In the genomic region with DNA sequence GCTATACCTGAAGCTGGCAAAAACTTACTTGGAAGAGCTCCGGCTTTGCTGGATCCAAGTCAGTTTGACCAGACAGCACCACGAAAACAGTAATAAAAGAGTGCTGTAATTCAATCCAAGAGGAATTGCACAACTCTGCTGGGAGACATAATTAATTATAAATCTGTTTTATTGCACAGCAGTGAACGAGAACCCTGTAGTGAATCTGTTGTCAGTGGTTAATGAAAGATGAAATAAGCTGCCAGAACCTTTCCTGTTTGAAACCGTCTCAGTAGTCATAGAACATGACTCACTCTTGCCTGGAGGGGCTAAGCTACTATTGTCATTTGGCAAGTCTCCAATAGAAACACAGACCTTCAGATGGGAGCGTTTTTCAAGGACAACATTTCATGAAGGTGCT, we compare ENCODE assay signal across 8 mouse cellular contexts. TPM values are rescaled to one million over a fixed set of nuclear protein-coding genes. Genes with fewer than 3 reads are reported as not detected.
A peak's percentile ranks its signal among the peaks of the same experiment; 100 is the strongest.
DNase-seq lines count a peak whose midpoint lies in the region; ATAC-seq and TF ChIP-seq lines count a peak whose summit lies in the region.

No protein-coding gene starts in this region.

- H3K9ac ChIP-seq in lung, embryonic 15.5 days = peak overlapping the region; percentile 89; the same call in 1 of the 2 replicates
- H3K9ac ChIP-seq in heart, postnatal 0 days (replicated peaks; ENCODE audit: low read depth, low read length) = peak overlapping the region; percentile 87

- H3K9me3 ChIP-seq in lung, embryonic 15.5 days = no peaks in the 10 kb centered on the region
- no peaks in the 10 kb centered on the region for H3K9me3 ChIP-seq in heart, postnatal 0 days (replicated peaks; ENCODE audit: control insufficient read depth, low read length)

- ATAC-seq in lung, embryonic 15.5 days (ENCODE audit: borderline replicate concordance, extremely low read depth, low FRiP score, low TSS enrichment) = 0 out of 2 replicates have a peak, but pooled peaks have one; percentile 4
- ATAC-seq in heart, postnatal 0 days (ENCODE audit: insufficient read depth, low read depth) = no peak
- ATAC-seq in megakaryocyte progenitor cell, adult 5-6 weeks (replicated peaks; ENCODE audit: poor library complexity) = peak; percentile 27

- no peaks in the 10 kb centered on the region for H3K36me3 ChIP-seq in lung, embryonic 15.5 days
- no peaks in the 10 kb centered on the region for H3K36me3 ChIP-seq in heart, postnatal 0 days (replicated peaks; ENCODE audit: control insufficient read depth, insufficient read depth, low read length)

- TF ChIP-seq CTCF in heart, postnatal 0 days (IDR thresholded peaks at IDR 0.05; ENCODE audit: low read depth) = no peak

- H3K4me2 ChIP-seq in lung, embryonic 15.5 days = peak overlapping the region; percentile 85
- peak overlapping the region; percentile 75 for H3K4me2 ChIP-seq in heart, postnatal 0 days (ENCODE audit: low read depth, low read length)

- peak overlapping the region; percentile 98 for H3K27ac ChIP-seq in lung, embryonic 15.5 days
- peak overlapping the region; percentile 99 for H3K27ac ChIP-seq in heart, postnatal 0 days (ENCODE audit: low read depth)

- no peak for DNase-seq in lung, postnatal 4 days
- DNase-seq in brain, adult 2 months (ENCODE audit: low read depth, low spot score) = peak; percentile 30
- peak; percentile 71 for DNase-seq in heart, postnatal 0 days (ENCODE audit: low spot score)
- no peak for DNase-seq in yolk sac, embryonic 10.5 days (ENCODE audit: low spot score)
- no peak for DNase-seq in layer of hippocampus, adult 9-11 months
- no peak for DNase-seq in left cerebral cortex, postnatal 10 days (ENCODE audit: extremely low spot score in 1 of 2, low spot score in 2 of 2)

- H3K4me3 ChIP-seq in lung, embryonic 15.5 days = peak overlapping the region; percentile 84
- H3K4me3 ChIP-seq in heart, postnatal 0 days (ENCODE audit: low read depth, low read length) = peak overlapping the region; percentile 90

- peaks cover 14% of the 10 kb centered on the region for H3K4me1 ChIP-seq in lung, embryonic 15.5 days
- peaks cover 8% of the 10 kb centered on the region for H3K4me1 ChIP-seq in heart, postnatal 0 days (ENCODE audit: control insufficient read depth, insufficient read depth)

- no peak for TF ChIP-seq EP300 in heart, postnatal 0 days (IDR thresholded peaks at IDR 0.05; ENCODE audit: low read depth)

- whole genome bisulfite sequencing in lung, embryonic 15.5 days = 24% methylated on average over 5 of the region's 5 CpGs
- 30% methylated on average over 5 of the region's 5 CpGs for WGBS in heart, postnatal 0 days

- intact Hi-C loops in left cerebral cortex, postnatal 10 days (cut with DNase I) = no loop called here

- H3K27me3 ChIP-seq in lung, embryonic 15.5 days = no peaks in the 10 kb centered on the region
- no peaks in the 10 kb centered on the region for H3K27me3 ChIP-seq in heart, postnatal 0 days (ENCODE audit: control insufficient read depth, insufficient read depth, low read length)

RNA-seq across cellular contexts. Expression of a gene that starts 0.7 kb away (rescaled TPM):
- polyA plus RNA-seq in lung, embryonic 15.5 days (2015; fragmentation: Nextera tagmentation; extraction: Ambion mirVana) = 52.4 and 59.7 TPM in 2 replicates
- total RNA-seq in heart, postnatal 0 days (2014; rRNA removed; ENCODE audit: low replicate concordance) = 32.5 and 44.7 TPM in 2 replicates
- polyA plus RNA-seq in heart, postnatal 0 days (2015; fragmentation: Nextera tagmentation; extraction: Ambion mirVana) = 29.0 and 31.6 TPM in 2 replicates
- total RNA-seq in megakaryocyte progenitor cell, adult 5-6 weeks (2015) = 52.5 and 69.6 TPM in 2 replicates
- 39.9 and 55.8 TPM in 2 replicates for total RNA-seq in megakaryocyte progenitor cell, adult 5-6 weeks (2017)
- 10 to 100 TPM; 69.0 to 69.2 TPM for total RNA-seq in left cerebral cortex, postnatal 10 days (2021)

RNA-seq across cellular contexts. Expression of a gene that starts 22.8 kb away (rescaled TPM):
- polyA plus RNA-seq in lung, embryonic 15.5 days (2015; fragmentation: Nextera tagmentation; extraction: Ambion mirVana) = 55.2 and 65.2 TPM in 2 replicates
- total RNA-seq in heart, postnatal 0 days (2014; rRNA removed; ENCODE audit: low replicate concordance) = 16.3 and 21.9 TPM in 2 replicates
- polyA plus RNA-seq in heart, postnatal 0 days (2015; fragmentation: Nextera tagmentation; extraction: Ambion mirVana) = 30.9 and 33.8 TPM in 2 replicates
- total RNA-seq in megakaryocyte progenitor cell, adult 5-6 weeks (2015) = 21.2 and 24.5 TPM in 2 replicates
- 23.5 and 34.4 TPM in 2 replicates for total RNA-seq in megakaryocyte progenitor cell, adult 5-6 weeks (2017)
- 10 to 100 TPM; 41.6 to 46.0 TPM for total RNA-seq in left cerebral cortex, postnatal 10 days (2021)

RNA-seq across cellular contexts. Expression of a gene that starts 23.1 kb away (rescaled TPM):
- 47.7 and 48.2 TPM in 2 replicates for polyA plus RNA-seq in lung, embryonic 15.5 days (2015; fragmentation: Nextera tagmentation; extraction: Ambion mirVana)
- 33.6 and 49.2 TPM in 2 replicates for total RNA-seq in heart, postnatal 0 days (2014; rRNA removed; ENCODE audit: low replicate concordance)
- 35.3 and 36.8 TPM in 2 replicates for polyA plus RNA-seq in heart, postnatal 0 days (2015; fragmentation: Nextera tagmentation; extraction: Ambion mirVana)
- 19.4 and 21.6 TPM in 2 replicates for total RNA-seq in megakaryocyte progenitor cell, adult 5-6 weeks (2015)
- 25.1 and 29.2 TPM in 2 replicates for total RNA-seq in megakaryocyte progenitor cell, adult 5-6 weeks (2017)
- 10 to 100 TPM; 55.6 to 65.0 TPM for total RNA-seq in left cerebral cortex, postnatal 10 days (2021)

Comparison
In these comparisons a context has a peak if more than half of its experiments do, and no peak if none do; other contexts are left out.
1. DNase-seq: peak in brain, adult 2 months (single experiment) and heart, postnatal 0 days (single experiment); none in lung, postnatal 4 days (0 of 2), yolk sac, embryonic 10.5 days (single experiment), layer of hippocampus, adult 9-11 months (single experiment) and left cerebral cortex, postnatal 10 days (0 of 2).